Mouse (Mus musculus) frontal cortex, postnatal 14 days (tissue): ENCODE measurements around the gene Pcp2.

Experiments
- DNase-seq, 2 experiments: peaks; one replicate each; pipeline ENCODE4 v3.0.0; 2022; ENCODE audit warnings: low spot score in 2 of 2

Pcp2 gene

DNA sequence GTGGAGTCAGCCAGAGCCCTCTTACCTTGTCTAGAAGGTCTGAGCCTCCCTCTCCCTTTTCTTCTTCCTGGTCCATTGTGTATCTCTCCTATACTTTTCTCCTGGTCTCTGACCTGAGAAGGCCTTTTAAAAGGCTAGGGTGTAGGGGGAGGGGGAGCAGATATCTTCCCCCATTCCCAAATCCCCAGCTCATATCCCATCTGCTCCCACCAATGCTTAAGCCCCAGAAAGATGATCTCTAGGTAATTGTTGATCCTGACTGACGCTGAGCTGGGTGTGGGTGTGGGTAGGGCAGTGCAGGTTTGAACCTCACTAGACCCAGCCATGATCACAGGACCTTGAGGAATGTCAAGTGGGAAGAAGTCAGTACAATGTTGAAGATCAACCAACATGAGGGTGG is at the start of gene Pcp2:
Gene Pcp2 (minus strand): TSS at position 101 of the 400 bp plus-strand sequence.
- no peak for DNase-seq

GRCm38 (mm10) chr8:3674671-3675070 is 49.3 kb upstream of the Pcp2 start:
- DNase-seq = no peak

- peak; percentile 75 to 86 for DNase-seq
Observed at GRCm38 (mm10) chr8:3671980-3672491, 46.7 kb upstream of the Pcp2 start, which contains the start of gene Fcor. Gene Fcor (minus strand): TSS chr8:3672362.

- DNase-seq = no peak
Observed at GRCm38 (mm10) chr8:3670388-3670787, 45.0 kb upstream of the Pcp2 start.

DNA sequence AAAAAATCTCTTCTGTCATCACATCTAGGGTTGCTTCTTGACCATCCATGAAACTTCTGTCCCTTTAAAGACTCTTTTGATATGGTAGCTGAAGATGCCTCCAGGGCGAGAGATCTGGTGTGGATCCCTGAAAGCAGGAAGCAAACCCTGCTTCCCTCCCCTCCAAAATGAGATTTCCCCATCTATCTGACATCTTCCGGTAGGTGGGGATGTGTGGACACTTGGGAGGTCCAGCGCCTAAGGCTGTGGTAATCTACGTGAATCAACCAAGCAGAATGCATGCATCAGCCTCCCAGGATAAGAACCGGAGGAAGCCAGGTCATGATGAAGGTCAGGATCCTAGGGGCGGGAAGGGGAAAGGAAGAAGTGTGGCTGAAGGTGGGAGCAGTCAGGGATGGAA is 40.2 kb upstream of the Pcp2 start, which contains the start of gene Mcemp1:
Gene Mcemp1 (plus strand): TSS at position 248 of the 400 bp plus-strand sequence.
- no peak for DNase-seq

DNA sequence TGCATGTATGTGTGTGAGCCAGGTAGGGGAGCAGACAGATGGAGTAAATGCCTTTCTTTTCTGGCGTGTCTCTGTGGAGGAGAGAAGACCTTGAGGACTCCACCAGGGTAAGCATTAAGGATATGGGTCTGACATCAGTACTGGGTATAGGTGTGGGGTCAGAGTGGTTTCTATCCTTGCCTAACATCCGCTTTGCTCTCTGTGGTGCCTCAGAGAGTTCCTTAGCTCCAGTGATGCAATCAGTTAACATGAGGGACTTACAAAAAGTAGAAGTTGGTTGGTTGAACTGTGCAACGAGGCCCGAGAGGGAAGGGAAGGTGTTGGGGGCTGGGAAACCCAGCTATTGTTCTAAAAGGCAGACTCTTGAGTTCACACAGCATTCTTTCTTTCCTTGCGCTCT is 39.1 kb upstream of the Pcp2 start:
- DNase-seq = no peak

GRCm38 (mm10) chr8:3660889-3661288 is 35.5 kb upstream of the Pcp2 start:
- DNase-seq = no peak

DNA sequence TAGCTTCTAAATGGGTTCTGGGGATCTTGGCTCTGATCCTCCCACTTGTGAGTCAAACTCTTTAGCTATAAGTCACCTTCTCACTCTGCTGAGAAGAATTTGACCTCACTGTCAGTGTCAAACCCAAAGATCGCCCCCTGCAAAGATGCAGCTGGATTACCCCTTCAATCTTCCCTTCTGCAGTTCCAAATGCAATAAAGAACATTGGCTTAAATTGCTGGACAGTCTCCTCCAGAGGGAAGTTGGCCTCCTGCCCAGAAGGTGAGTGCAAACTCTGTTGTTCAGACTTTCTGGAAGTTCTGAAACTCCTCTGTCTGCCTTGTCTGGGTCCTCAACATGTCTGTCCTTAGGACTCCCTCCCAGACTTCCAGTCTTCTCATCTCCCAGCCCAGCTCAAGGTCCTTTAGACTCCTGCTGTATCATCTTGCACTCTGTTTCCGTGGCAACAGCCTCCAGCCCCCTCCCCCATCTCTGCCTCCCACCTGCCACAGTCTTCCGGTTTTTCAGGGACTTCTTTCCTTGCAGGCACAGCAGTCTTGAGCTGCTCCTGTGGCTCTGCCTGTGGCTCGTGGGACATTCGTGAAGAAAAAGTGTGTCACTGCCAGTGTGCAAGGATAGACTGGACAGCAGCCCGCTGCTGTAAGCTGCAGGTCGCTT is 31.5 kb upstream of the Pcp2 start:
- DNase-seq = peak; percentile 42 to 49

- no peak for DNase-seq
Observed at GRCm38 (mm10) chr8:3655526-3655925, 30.2 kb upstream of the Pcp2 start, which contains the start of gene Retn. Gene Retn (plus strand): TSS chr8:3655770.

DNA sequence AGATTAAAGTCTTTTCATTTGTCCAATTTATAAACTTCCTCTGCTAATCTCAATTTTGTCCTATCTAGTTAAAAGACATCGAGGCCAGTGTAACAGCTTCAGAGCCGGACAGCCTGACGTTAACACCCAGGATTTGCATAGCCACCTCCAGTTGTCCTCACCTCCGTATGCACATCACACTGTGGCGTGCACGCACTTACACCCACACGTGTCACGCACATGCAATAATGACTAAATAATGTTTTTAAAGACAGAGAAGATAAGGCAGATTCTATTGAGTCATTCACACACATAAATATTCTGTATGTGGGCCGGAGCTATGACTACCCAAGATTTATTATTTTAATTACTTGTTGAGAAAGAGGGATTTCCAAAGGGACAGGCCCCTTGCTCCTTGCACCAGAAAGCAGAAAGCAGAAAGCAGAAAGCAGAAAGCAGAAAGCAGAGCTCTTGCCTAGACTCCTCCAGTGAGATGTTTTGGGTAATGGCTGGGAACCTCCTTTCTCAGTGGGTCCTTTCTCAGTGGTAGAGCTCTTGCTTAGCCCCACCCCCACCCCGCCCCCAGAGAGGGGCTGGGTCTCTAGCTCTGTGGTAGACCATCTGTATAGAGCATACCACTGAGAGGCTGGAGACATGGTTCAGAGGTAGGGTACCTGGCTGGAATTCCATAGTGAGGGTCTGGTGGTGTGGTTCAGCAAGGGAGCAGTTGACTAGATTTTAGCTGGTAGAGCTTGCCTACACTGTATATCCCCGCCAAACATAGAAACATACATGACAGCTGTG is 29.6 kb upstream of the Pcp2 start:
- DNase-seq = no peak

- DNase-seq = no peak
Observed at GRCm38 (mm10) chr8:3652845-3653244, 27.5 kb upstream of the Pcp2 start.

DNA sequence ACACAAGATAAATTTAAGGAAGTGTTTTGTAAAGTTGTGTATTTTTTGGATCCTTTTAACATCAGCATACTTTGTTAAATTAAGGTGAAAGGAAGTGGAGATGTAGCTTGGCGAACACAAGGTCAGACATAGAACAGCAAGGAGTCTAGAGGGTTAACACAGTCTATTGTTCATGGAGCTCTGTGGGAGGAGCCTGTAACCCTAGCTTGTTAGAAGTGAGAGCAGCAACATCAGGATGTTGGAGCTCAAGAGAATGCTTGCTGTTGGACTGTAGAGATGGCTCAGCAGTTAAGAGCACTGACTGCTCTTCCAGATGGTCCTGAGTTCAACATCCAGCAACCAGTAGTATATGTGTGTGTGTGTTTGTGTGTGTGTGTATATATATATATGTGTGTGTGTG is 23.6 kb upstream of the Pcp2 start:
- no peak for DNase-seq

DNA sequence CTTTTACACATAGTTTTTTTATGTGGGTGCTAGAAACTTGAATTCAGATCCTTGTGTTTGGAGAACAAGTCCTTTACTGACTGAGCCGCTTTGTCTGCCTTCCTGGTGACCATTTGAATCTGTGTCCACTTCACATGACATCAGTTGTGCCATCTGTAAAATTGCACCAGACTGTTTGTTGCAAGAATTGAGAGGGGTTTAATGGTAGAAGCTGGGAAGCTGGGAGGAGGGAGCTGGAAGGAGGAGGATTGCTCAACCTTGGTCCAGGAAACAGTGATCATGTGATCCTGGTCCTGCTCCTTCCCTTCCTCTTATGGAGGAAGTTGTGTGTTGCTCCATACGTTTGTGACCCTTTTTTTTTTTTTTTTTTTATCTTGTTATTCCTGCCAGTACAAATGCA is 22.9 kb upstream of the Pcp2 start:
- DNase-seq = no peak

DNA sequence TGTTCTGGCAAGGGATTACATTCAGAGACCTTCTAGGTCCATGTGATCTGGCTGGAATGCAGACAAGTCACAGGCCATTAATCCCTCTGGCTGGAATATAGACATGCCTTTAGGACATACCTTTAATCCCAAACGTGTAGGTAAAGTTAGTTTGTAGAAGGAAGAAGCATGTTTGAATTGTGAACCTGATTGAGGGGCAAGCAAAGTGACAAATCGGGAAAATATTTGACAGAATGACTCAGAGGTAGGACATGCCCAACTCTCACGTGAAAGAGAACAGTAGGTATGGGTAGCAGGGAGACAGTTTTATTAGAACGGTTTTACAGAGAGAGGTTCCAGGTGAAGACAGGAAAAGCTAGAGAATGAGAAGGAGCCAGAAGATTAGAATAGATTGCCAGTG is 22.2 kb upstream of the Pcp2 start:
- no peak for DNase-seq

DNA sequence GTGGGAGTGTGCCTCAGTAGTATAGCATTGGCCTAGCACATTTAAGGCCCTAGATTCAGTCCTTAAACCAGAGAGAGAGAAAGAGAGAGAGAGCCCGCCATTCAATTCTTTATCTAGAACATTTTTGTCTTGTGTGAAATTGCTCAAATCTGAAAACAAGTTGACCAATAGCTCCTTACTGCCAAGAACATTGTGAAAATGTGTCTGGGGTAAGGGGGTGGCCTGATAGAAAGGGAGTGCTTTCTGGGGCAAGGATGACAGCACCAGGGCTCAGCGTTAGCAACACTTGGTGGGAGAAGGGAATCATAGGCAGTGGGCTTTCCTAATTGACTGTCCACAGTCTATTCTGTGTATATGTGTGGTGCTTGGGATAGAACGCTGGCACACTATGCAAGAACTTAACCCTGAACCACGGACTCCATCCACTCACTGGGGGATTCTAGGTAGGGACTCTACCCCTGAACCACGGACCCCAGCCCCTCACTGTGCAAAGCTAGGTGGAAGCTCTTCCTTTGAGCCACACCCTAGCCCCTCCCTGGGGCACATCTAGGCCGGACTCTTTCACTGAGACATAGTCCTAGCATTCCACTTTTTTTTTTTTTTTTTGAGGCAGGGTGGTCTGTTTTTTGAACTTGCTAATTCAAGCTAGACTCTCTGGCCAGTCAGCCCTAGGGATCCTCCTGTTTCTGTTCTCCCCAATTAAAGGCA is 21.6 kb upstream of the Pcp2 start:
- no peak for DNase-seq

DNA sequence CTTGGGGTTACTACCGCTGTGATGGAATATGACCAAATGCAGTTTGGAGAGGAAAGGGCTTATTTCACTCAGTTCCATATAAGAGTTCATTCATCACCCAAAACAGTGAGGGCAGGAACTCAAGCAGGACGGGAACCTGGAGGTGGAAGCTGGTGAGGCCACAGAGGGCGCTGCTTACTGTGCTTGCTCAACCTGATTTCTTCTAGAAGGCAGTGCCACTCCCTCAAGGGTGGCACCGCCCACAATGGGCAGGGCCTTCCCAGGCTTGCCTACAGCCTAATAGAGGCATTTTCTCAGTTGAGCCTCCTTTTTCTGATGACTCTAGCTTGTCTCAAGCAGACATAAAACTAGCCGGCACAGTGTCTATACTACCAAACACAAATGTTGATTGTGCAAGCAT is 20.5 kb upstream of the Pcp2 start:
- DNase-seq = no peak

- no peak for DNase-seq
Observed at GRCm38 (mm10) chr8:3631478-3631875, 6.1 kb upstream of the Pcp2 start.

DNA sequence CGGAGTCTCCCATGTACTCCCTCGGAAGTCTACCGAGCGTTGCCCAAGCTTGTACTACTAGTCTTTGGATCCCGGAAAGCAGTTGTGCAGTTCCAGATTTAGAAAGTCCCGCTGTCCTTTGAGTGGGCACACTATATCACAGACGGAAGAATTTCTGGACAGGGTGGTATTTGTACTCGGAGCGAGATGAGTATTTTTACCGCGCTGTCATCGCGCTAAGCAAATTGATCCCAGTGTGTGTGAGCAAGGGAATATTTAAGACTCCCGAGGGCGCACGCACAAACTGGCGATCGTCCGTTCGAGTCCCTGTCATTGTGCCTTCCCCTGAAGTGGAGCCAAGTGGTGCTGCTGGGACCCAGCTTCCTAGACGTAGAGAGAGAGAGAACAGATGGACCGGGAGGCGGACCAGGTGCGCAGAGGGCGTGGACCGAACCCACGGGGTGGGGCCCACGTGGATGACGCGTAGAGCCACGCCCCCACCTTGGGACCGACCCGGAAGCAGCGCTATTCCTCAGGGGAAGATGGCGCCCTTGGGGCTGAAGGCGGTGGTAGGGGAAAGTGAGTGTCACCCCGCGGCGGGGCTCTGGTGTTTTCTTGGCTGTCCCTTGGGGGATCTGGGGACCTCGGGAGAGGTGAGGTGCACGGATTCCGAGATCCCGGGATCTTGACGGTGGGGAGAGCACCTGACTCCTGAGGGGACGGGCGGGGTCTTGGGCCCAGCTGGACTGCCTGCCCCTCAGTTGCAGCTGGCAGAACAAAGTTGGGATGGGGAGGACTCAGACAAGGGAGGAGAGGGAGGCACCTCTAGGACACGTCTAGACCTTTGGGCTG is 5.5 kb upstream of the Pcp2 start, which contains the start of gene Stxbp2:
Gene Stxbp2 (plus strand): TSS at position 309 of the 831 bp plus-strand sequence.
- DNase-seq = no peak

DNA sequence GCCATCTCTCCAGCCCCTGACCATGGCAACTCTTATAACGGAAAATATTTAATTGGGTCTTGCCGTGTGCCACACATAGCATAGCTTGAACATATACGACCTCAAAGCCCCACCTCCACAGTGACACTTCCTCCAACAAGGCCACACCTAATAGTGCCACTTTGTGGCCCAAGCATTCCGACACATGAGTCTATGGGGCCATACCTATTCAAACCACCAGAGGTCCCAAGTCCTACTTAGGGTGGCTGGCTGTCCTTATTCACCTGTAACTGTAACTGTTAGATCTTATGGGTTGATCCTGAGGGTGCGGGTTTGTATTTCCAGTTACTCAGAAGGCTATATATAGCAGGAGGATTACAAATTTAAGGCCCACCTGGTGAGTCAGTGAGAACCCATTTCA is 2.7 kb upstream of the Pcp2 start:
- no peak for DNase-seq

- no peak for DNase-seq
Observed at GRCm38 (mm10) chr8:3626971-3627370, 1.6 kb upstream of the Pcp2 start.

GRCm38 (mm10) chr8:3622119-3622518 is 3.2 kb downstream of the Pcp2 start:
- no peak for DNase-seq
